Mouse (Mus musculus) limb, embryonic 14.5 days (tissue): ENCODE measurements at regions not wholly inside any gene's neighbourhood (a gene's known extent, or its start where the extent isn't known, plus 50 kb on each side); places are given as distances from the start of the nearest gene placed in this dataset.

ENCODE experiments used
- ATAC-seq: fragments of 200-750 bp; cut with Nextera tagmentation; 2 replicates; pipeline ENCODE4 v1.8.0; 2017; ENCODE audit warnings: low read depth, moderate number of reproducible peaks, moderate TSS enrichment; ENCODE audit not compliant: low FRiP score
- DNase-seq: peaks from one replicate; pipeline ENCODE4 v3.0.0-alpha.2; 2015; ENCODE audit warnings: low spot score
- H3K27ac ChIP-seq: fragments of 300-500 bp; sonication (generic); replicated peaks from 2 replicates; pipeline ENCODE4 v1.5.1; 2014; ENCODE audit warnings: low read depth, mild to moderate bottlenecking, low read length, moderate library complexity, mixed read lengths
- H3K27me3 ChIP-seq: fragments of 300-500 bp; sonication (generic); 2 replicates; pipeline ENCODE4 v1.6.1; 2014; ENCODE audit warnings: low read length, mixed read lengths; ENCODE audit not compliant: control insufficient read depth, insufficient read depth
- H3K36me3 ChIP-seq: fragments of 300-500 bp; sonication (generic); 2 replicates; pipeline ENCODE4 v1.6.1; 2014; ENCODE audit warnings: mild to moderate bottlenecking, low read length, moderate library complexity, mixed read lengths; ENCODE audit not compliant: control insufficient read depth, insufficient read depth
- H3K4me1 ChIP-seq: fragments of 300-500 bp; sonication (generic); 2 replicates; pipeline ENCODE4 v1.6.1; 2014; ENCODE audit warnings: antibody characterized with exemption, low read length, mixed read lengths; ENCODE audit not compliant: control insufficient read depth, insufficient read depth
- H3K4me2 ChIP-seq: fragments of 300-500 bp; sonication (generic); replicated peaks from 2 replicates; pipeline ENCODE4 v1.6.1; 2014; ENCODE audit warnings: low read depth, mild to moderate bottlenecking, low read length, moderate library complexity; ENCODE audit not compliant: severe bottlenecking
- H3K4me3 ChIP-seq: fragments of 300-500 bp; sonication (generic); replicated peaks from 2 replicates; pipeline ENCODE4 v1.5.1; 2014; ENCODE audit warnings: low read length
- H3K9ac ChIP-seq: fragments of 300-500 bp; sonication (generic); 2 replicates; pipeline ENCODE4 v1.6.1; 2014; ENCODE audit warnings: mild to moderate bottlenecking, low read depth, low read length, moderate library complexity; ENCODE audit not compliant: severe bottlenecking
- H3K9me3 ChIP-seq: fragments of 300-500 bp; sonication (generic); 2 replicates; pipeline ENCODE4 v1.6.1; 2016; ENCODE audit warnings: low read length; ENCODE audit not compliant: control insufficient read depth
- POLR2A ChIP-seq: fragments of 200-500 bp; IDR thresholded peaks from 2 replicates; pipeline ENCODE4 v1.8.0; 2012; ENCODE audit warnings: inconsistent platforms, mild to moderate bottlenecking, moderate library complexity, borderline replicate concordance; ENCODE audit not compliant: insufficient read depth, insufficient read length; ENCODE audit errors: extremely low read depth
- WGBS: fragments of 180-500 bp; shearing (Covaris S2); extraction: QIAGEN DNeasy Blood & Tissue Kit; methylation state at CpG from one replicate; pipeline ENCODE4 v1.1.7; 2014; 5-methylcytosine and 5-hydroxymethylcytosine counted together

GRCm38 (mm10) chr6:94938949-94939348 is 178.1 kb upstream of the Kbtbd8 start:
- Histone ChIP-seq H3K27me3 (no peaks in the 10 kb centered on the region), H3K4me1 (peaks cover 8% of the 10 kb centered on the region), H3K36me3 (no peaks in the 10 kb centered on the region), H3K27ac (no peak overlapping the region), H3K4me2 (no peak overlapping the region), H3K9ac (no peak overlapping the region), H3K4me3 (no peak overlapping the region), H3K9me3 (no peaks in the 10 kb centered on the region)
- 77% methylated on average over 2 of the region's 2 CpGs for WGBS
- no peak for DNase-seq
- no peak for ATAC-seq
- no peak for TF ChIP-seq POLR2A

GRCm38 (mm10) chr6:94936206-94936605 is 180.8 kb upstream of the Kbtbd8 start:
- H3K9ac ChIP-seq = no peak overlapping the region
- WGBS = 82% methylated on average over 5 of the region's 5 CpGs
- no peak for TF ChIP-seq POLR2A

GRCm38 (mm10) chr6:94935706-94936105 is 181.3 kb upstream of the Kbtbd8 start:
- no peak overlapping the region for H3K4me2 ChIP-seq
- H3K4me1 ChIP-seq = peaks cover 6% of the 10 kb centered on the region
- TF ChIP-seq POLR2A = no peak
- DNase-seq = no peak
- H3K9me3 ChIP-seq = no peaks in the 10 kb centered on the region
- H3K4me3 ChIP-seq = no peak overlapping the region
- no peak overlapping the region for H3K27ac ChIP-seq
- H3K9ac ChIP-seq = no peak overlapping the region
- no peak for ATAC-seq
- no peaks in the 10 kb centered on the region for H3K27me3 ChIP-seq
- 100% methylated on average over 1 of the region's 1 CpGs for WGBS
- H3K36me3 ChIP-seq = no peaks in the 10 kb centered on the region

More at GRCm38 (mm10) chr6:94936206-94936605, 180.8 kb upstream of the Kbtbd8 start:
- DNase-seq = no peak
- ATAC-seq = no peak
- Histone ChIP-seq H3K4me1 (peaks cover 6% of the 10 kb centered on the region), H3K36me3 (no peaks in the 10 kb centered on the region), H3K27ac (no peak overlapping the region), H3K27me3 (no peaks in the 10 kb centered on the region), H3K9me3 (no peaks in the 10 kb centered on the region), H3K4me2 (no peak overlapping the region), H3K4me3 (no peak overlapping the region)

GRCm38 (mm10) chr6:94927811-94928210 is 189.2 kb upstream of the Kbtbd8 start:
- WGBS = 86% methylated on average over 6 of the region's 6 CpGs
- H3K36me3 ChIP-seq = no peaks in the 10 kb centered on the region
- no peaks in the 10 kb centered on the region for H3K9me3 ChIP-seq
- no peak overlapping the region for H3K9ac ChIP-seq
- DNase-seq (no peak), ATAC-seq (no peak)
- no peaks in the 10 kb centered on the region for H3K4me1 ChIP-seq
- TF ChIP-seq POLR2A = no peak
- no peak overlapping the region for H3K27ac ChIP-seq
- H3K4me3 ChIP-seq = no peak overlapping the region
- no peak overlapping the region for H3K4me2 ChIP-seq
- no peaks in the 10 kb centered on the region for H3K27me3 ChIP-seq

GRCm38 (mm10) chr6:94926652-94927211 is 190.3 kb upstream of the Kbtbd8 start:
- no peaks in the 10 kb centered on the region for H3K4me1 ChIP-seq
- no peaks in the 10 kb centered on the region for H3K9me3 ChIP-seq
- H3K27ac ChIP-seq = no peak overlapping the region
- no peak overlapping the region for H3K4me2 ChIP-seq
- H3K4me3 ChIP-seq = no peak overlapping the region
- ATAC-seq = no peak
- WGBS = 95% methylated on average over 8 of the region's 8 CpGs
- no peak for DNase-seq
- H3K27me3 ChIP-seq = no peaks in the 10 kb centered on the region
- H3K36me3 ChIP-seq = no peaks in the 10 kb centered on the region
- no peak for TF ChIP-seq POLR2A
- H3K9ac ChIP-seq = no peak overlapping the region

- no peak overlapping the region for H3K4me3 ChIP-seq
- 68% methylated on average over 1 of the region's 1 CpGs for WGBS
- no peaks in the 10 kb centered on the region for H3K36me3 ChIP-seq
- H3K27ac ChIP-seq = no peak overlapping the region
- no peaks in the 10 kb centered on the region for H3K9me3 ChIP-seq
- TF ChIP-seq POLR2A = no peak
- H3K27me3 ChIP-seq = no peaks in the 10 kb centered on the region
- H3K4me1 ChIP-seq = no peaks in the 10 kb centered on the region
- DNase-seq = no peak
- no peak for ATAC-seq
- H3K4me2 ChIP-seq = no peak overlapping the region
- no peak overlapping the region for H3K9ac ChIP-seq
Measured at GRCm38 (mm10) chr6:94925408-94925807, 191.6 kb upstream of the Kbtbd8 start.
